Mouse (Mus musculus) c-Kit-positive CD71-positive TER-119-positive erythroid progenitor cells, embryonic 14.5 days (primary cell): ENCODE results near the gene Ttc22.
A peak's percentile ranks its signal among the peaks of the same experiment; 100 is the strongest.

Experiments used
- DNase-seq: peaks from one replicate; pipeline ENCODE4 v3.0.0-alpha.2; 2013; ENCODE audit warnings: low spot score

Gene Ttc22

DNA sequence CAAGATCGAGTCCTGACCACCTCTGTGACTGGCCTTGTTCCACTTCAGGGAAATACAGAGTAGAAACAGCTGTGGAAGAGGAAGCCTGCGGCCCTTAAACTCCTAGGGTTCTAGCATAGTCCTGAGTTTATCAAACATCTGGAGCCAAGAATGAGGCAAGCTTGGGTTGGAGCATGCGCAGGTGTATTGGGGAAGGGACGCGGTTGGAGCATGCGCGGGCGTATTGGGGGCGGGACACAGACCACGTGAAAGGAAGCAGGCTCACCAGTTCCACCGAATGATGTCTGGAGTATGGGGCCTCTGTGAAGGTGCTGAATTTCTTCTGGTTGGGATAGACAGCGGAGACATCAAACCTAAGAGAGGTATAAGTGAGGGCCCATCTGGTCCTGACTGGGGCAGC, 6.6 kb upstream of the Ttc22 start:
- DNase-seq, result no peak

DNA sequence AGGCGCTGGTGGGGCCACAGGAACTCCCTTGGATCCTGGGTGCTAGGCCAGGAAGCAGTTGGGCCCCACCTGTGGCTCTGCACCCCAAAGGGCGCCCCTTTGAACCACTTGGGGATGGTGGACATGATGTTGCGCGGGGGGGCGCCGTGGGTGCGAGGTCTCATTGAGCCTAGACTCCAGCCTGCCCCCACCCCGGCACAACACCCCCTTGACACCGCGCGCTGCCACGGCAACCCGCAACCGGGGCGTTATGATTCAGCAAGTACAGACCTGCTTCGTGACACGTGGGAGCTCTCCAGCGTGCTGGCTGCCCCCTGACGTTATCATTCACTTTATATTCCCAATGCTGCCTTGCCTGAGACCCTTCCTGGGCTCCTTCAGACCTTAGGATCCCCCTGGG, 5.2 kb upstream of the Ttc22 start, which contains the start of gene Lexm:
Gene Lexm, minus strand, starts transcription at position 186 of the 400 bp plus-strand sequence.
- no peak for DNase-seq

DNA sequence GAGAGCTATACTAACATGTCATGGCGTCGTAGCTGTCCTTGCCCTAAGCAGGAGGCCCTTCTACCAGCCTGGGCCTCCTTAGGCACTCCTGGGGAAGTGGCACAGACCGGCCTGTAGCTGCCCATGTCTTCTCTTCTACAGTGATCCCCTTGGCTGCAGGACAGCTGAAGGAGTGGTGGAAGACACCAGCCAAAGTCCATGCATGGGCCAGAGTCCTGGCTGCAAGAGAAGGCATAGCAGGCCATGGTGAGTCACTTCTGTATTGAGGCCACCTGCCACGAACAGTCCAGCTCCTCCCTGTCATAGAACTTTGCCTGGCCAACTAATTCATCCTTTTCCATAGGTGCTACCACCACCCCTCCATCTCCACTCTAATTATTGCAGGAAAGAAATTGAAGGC, 3.3 kb upstream of the Ttc22 start:
- no peak for DNase-seq

DNA sequence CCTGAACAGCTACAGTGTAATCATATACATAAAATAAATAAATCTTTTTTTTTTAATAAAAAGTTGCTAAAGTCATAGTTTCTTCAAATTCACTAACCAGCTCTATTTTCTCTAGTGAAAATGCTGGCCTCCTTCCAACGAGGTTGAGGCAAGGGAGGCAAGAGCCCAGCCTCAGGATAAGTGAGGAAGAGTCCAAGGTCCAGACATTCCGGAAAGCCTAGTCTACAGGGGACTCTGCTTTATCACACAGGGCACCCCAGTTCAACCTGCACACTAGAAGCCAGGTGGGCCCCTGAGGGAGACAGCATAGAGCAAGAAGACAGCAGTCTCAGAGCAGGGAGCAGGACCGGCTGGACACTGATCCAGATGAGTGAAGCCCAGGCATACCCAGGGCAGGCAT, 804 bp upstream of the Ttc22 start:
- DNase-seq, result no peak

DNA sequence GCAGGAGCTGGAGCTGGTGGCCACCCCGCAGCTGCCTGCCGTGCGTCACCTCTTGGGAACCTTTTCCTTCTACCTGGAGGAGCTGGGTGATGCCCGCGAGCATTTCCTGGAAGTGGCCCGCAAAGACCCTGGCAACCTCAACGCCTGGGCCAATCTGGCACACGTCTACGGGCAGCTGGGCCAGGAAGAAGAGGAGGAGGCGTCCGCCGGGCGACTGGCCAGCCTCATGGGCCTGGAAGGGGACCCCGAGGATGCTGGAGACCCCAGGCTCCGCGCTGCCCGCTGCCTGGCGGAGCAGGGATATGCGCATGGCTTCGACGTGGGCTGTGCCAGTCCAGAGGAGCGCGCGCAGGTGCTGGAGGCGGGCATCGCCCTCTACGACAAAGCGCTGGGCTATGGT, 480 bp downstream of the Ttc22 start:
- no peak for DNase-seq

DNA sequence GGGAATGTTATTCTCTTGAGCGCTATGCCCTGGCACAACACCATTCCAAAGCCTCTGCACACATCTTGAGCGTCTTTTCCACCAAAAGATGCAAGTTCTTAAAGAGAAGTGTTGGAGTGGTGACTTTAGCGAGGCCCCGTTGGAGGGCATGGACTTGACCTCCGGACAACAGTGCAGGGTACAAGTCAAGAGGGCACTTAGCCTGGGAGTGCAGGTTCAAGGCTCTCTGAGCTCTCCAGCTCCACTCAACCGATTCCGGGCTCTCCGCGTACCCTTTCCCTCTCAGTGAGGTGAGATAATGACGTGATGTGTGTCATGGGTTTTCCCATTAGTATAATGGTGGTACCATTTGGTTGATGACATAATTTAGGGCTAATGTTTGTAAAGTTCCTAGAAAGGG, 2.0 kb downstream of the Ttc22 start:
- DNase-seq, result no peak

DNA sequence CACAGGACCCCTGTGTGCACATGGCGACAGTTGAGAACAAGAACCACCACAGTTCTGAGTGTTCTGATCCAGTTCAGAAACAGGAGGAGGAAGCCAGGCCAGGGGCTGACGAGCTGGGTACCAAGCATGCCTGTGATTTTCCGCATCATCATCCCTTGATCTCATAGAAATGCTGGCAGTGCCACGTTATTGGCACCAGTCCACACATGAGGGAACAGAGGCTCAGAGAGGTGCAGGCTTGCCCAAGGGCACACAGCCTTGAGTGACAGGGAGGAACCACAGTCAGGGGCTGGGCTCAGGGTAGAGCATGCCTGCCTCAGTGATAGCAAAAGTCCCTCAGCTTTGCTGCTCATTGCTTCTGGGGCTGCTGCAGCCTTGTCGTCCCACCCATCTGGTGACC, 5.6 kb downstream of the Ttc22 start:
- no peak for DNase-seq

DNA sequence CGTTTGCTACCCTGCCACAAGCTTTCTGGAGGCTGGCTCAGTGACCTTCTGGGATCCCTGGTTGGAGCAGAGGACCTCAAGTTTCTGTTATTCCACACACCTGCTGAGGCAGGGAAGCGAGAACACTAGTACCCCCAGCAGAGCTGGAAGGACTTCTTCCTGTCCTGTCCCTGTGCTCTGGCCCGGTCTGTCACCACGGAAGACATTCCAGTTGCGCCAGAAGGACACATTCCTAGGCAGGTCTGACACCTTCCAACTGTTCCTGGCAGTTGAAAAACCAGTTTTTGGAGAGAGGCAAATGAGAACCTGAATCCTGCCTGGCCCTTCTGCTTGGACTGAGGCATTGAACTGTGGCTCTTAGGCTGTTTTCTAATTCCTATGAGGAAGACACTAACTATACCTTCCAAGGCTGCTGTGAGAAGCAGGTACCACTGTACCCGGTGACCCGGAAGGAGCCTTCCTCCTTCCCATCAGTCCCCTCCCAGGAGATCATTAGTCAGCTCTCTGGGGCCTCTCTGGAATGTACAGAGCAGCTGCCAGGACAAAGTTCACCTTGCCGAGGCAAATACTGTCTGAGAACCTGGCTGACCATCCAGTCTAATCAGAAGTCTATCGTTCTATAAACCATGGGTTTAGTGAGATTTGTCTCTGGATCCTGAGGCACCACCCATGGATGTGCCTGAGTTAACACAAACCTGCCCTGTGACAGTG, 6.6 kb downstream of the Ttc22 start:
- no peak for DNase-seq

DNA sequence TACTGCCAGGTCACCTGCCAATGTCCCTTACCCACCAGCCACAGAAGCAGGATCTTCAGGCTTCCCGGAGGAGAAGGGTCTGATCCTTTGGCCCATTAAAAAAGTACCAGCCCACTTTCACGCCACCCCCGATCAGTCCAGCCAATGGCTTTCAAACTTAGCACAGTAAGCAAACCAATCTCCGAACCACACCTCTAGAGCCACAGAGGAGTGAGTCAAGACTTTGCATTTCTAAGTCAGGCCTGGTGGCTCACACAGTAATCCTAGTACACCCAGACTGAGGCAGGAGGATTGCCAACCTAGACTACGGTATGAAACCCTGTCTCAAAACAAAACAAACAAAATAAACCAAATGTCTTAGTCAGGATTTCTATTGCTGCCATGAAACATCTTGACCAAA, 7.1 kb downstream of the Ttc22 start:
- no peak for DNase-seq

DNA sequence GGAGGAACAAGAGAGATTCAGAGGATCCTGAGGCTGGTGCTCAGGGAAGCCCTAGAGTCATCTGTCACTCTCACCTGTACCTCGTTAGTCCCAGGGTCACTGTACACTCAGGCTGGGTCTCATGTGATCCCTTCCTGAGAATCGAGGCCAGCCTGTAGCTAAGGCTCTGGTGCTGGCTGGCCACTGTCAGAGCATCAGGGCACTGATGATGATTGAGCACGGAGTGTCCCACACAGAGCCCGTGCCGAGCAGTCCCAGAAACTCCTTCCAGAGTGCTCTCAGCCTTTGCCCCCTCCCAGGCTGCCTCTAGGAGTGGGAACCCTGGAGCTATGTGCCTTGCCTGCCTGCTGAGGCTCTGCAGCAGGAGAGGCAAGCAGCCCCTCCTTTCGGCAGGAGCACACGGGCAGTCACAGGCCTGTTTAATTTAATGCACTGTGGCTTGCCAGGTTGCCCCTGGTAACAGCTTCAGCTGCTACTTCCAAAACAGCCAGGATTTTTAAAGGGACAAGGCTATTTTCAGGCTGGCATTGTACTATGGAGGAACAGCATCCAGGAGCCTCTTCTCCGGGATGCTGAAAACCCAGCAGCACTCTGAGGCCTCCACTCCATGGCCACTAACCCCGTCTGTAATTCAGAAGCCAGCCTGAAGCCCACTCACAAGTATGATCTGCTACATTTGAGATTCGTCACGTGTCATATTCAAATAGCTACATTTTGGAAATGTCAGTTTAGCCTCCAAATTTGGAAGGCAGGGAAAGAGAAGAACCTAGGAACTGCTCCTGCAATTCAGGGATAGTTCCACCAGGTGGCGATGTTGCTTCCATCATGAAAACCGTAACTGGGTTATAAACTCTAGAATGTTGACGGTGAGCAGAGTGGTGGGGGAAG, 8.3 kb downstream of the Ttc22 start:
- peak; percentile 58 for DNase-seq

DNA sequence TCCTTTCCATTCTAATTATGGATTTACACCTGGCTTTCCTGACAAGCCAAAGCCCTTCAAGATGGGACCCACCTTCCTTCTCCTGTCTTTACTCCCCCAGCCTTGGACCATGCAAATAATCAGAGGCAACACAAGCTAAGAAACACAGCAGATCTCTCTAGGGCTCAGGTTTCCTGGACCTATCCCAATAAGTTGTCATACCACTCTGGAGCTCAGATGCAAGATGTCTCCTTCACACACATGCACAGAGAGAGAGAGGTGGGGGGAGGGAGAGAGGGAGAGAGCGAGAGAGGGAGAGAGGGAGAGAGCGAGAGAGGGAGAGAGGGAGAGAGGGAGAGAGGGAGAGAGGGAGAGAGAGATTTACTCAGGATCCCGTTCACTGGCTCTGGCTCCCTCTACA, 10.1 kb downstream of the Ttc22 start:
- no peak for DNase-seq

DNA sequence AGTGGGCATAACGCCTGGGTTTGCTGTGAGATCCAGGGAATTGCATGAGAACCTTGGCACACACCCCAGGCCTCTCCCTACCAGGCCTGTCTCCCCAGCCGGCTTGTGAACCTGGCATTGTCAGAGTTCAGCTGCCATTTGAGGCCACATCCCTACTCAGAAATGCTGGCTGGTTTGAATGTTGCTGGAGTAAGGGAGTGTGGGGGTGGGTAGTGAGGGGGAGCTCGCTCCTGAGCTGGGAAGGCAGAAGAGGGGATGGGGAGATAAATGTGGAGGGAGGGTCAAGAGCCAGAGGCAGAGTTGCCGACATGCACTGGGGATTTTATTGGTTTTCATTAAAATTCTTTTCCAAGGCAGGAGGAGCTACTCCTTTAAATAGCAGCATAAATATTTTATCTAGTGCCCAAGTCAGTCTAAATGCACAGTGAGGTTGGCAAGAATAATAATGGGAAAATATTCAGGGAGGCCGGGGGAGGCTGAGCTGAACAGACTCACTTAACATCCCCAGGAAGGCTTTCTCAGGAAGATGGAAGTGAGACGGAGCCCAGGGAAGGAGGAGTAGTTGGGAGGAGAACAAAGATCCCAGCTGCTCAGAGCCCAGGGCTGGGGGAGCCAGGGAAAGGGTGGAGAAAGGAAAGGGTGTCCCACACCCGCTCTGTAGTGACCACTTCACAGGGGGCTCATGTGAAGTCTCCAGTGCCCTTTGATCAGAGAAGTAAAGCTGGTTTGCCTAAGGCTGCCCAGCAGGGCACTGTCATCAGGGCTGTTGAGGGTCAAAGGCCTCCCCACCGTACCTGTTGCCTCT, 11.3 kb downstream of the Ttc22 start:
- no peak for DNase-seq

DNA sequence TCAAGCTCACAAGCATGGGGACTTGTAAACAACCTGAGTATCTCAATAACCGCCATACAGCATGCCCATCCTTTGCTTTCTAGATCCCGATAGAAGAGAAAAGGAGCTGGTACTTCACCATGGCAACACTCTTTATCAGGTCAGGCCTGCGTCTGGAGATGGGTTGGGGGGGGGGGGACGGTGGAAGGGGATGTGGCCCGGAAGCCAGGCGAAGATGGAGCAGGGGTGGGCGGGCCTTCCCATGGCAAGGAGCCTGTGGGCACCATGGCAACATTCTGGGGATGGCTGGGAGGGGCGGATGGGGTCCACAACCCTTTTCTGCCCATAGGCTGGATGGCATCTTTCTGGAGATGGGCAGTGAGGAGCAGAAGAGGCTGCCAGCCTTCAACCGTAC, 11.9 kb downstream of the Ttc22 start:
- no peak for DNase-seq

DNA sequence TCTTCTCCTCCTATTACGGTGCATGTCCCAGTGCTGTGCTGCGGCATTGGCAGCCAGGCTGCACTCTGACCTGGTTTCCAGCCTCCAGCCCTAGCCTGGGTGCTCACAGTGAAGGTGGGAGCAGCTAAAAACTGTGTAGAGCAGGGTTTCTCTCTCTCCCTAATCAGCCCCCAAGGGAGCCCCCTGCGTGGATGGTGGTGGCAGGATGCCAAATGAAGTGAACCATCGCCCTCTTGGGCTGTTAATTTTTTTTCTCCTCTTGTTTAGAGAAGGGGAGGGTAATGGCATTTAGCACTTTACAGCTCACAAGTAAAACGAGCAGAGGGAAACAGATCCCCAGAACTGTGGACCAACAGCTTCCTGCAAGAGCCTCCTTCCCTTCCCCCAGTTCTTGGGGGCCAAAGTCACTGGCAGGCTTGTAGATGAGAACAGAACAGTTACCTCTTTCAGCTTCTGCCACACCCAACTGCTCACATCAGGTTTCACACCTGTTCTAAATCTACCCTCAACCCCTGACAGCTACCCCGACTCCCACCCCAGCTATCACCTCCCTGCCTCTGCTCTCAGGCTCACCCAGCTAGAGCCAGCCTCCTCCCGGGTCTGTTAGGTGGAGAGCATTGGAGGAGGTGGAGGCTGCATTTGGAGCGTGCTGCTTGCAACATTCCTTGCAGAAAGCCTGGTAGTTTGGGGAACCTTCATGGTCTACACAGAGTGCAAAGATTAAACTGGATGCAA, 21.4 kb downstream of the Ttc22 start:
- no peak for DNase-seq

DNA sequence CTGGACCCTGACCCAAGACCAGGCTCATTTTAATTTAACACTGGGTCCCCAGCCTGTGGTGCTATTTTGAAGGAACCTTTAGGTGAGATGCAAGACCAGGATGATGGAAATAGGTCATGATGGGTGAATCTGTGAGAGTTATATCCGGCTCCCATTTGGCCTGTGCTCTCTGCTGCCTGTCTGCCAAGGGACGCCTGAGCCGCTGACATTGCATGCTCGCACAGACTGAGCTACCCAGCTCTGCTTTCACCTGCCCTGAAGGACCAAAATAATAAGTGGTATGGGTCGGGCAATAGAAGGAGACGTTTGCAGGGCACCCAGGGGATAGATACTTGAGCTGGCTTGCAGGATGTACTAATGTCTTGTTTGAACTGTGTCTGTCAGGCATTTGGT, 22.0 kb downstream of the Ttc22 start:
- no peak for DNase-seq

DNA sequence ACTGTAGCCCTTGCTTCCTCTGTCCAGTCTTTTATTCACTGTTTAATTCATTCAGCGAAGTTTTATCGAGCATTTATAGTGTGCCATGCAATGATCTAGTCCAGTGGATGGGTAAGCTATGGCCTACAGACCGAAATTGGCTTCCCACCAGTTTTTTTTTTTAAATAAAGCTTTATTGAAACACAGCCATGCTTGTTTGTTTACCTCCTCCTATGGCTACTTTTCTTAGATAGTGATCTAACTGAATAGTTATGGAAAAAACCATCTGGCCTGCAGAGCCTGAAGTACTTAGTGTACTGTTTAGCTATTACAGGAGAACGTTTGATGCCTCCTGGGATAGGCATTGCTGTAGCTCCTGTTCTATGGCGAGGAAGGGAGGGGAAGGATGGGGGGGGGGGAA, 23.6 kb downstream of the Ttc22 start:
- no peak for DNase-seq

DNA sequence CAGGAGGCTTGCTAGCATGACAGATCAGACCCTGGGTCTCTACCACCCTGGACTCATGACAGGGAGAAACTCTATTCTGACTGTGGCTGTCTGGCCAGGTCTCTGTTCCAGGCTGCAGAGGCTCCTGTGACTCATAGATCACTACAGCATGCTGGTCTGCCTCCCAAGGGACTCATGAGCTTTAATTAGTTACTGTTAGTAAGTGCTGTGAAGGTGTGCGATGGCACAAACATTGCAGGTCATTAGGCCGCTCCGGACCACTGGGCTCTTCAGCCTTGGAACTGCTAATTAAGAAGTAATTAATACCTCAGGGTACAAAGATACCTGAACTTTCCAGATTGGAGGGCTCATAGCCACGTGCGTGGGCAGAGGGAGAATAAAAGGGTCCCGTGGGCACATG, 24.9 kb downstream of the Ttc22 start:
- no peak for DNase-seq

DNA sequence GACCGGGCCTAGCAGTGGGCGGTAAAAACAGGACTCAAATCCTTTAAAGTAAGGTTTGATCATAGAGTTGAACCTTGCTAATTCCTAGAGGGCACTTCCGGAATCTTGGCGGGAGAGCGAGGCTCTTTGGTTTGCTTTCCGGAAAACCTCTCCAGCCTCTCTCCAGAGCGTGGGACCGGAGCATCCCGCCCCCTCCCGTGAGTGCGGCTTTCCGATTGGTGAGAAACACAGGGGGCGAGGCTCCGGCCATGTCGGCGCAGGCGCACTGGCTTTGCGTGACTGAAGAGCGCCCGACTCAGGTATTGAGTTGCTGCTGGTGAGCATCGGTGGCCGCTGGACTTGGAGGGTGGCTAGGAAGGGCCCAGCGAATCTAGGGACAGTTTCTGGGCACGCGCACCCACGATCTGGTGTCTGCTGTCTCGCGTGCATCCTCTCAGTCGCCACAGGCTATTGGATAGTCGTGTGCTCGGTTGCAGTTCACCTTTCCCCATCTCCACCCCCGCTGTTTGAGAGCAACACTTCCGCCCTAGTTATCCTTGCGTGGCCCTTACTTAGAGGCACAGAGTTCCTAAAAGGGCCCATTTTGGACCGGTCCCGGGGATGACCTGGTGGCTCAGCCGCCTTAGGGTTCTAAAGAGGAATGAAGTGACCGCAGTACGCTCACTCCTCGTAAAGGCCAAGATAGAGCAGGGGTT, 28.7 kb downstream of the Ttc22 start, which contains the start of gene Pars2:
Gene Pars2, plus strand, starts transcription at position 237 of the 695 bp plus-strand sequence.
- DNase-seq, result peak; percentile 94

DNA sequence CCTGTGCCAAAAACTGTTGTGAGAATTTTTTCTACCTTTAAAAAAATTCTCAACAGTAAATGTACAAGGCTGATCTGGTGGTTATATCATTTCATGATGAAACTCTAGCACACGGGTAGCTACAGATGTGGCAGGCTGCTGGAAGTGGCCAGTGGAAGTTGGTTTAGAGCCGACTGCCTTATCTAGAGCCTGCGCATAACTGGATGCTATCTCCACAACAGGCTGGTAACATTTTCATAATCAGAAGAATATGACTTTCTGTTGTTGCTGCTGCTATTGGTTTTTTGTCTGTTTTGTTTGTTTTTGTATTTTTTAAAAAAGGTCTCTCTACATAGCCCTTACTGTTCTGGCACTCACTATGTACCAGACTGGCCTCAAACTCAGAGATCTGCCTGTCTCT, 30.3 kb downstream of the Ttc22 start:
- DNase-seq, result no peak

DNA sequence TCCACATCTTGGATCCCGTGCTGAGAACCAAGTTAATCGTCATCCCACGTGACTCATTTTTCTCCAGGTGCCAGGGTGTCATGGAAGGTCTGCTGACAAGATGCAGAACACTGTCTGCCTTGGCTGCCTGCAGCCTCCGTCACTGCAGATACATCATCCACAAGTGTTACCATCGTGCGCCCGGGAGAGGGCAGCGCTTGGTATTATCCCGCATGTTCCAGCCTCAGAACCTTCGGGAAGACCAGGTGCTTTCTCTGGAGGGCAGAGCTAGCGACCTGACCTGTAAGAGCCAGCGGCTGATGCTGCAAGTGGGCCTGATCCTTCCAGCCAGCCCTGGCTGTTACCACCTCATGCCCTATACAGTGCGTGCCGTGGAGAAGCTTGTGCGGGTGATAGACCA, 30.8 kb downstream of the Ttc22 start:
- no peak for DNase-seq

DNA sequence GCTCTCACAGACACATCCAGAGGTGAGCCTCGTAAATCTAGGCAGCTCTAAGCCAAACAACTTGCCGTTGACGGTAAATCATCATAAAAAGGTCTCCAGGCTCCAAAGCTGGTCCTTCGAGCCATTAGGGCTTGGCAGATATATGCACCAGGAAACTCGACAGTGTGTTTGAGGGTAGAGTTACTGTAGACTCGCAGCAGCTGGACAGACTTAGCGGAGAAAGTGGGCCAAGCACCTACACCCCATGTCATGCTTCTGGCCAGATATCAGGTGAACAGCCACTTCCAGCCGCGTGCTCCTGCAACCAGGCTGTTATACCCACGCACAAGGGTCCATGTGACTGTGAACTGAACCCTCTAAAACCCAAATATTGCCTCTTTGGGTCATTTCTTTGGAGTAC, 33.4 kb downstream of the Ttc22 start:
- DNase-seq, result no peak
